Mouse (Mus musculus) lung, adult 2 months (tissue): ENCODE measurements around the gene A930017K11Rik.

Experiments used
- CTCF ChIP-seq: fragments of 200-500 bp; IDR thresholded peaks from 2 replicates; pipeline ENCODE4 v1.5.1; 2011; ENCODE audit warnings: mild to moderate bottlenecking, low read length, control low read depth; ENCODE audit not compliant: insufficient read depth
- POLR2A ChIP-seq: fragments of 200-500 bp; IDR thresholded peaks from 2 replicates; pipeline ENCODE4 v1.6.1; 2011; ENCODE audit warnings: low read depth, mild to moderate bottlenecking, control low read depth, low read length, borderline replicate concordance; ENCODE audit errors: extremely low read depth

DNA sequence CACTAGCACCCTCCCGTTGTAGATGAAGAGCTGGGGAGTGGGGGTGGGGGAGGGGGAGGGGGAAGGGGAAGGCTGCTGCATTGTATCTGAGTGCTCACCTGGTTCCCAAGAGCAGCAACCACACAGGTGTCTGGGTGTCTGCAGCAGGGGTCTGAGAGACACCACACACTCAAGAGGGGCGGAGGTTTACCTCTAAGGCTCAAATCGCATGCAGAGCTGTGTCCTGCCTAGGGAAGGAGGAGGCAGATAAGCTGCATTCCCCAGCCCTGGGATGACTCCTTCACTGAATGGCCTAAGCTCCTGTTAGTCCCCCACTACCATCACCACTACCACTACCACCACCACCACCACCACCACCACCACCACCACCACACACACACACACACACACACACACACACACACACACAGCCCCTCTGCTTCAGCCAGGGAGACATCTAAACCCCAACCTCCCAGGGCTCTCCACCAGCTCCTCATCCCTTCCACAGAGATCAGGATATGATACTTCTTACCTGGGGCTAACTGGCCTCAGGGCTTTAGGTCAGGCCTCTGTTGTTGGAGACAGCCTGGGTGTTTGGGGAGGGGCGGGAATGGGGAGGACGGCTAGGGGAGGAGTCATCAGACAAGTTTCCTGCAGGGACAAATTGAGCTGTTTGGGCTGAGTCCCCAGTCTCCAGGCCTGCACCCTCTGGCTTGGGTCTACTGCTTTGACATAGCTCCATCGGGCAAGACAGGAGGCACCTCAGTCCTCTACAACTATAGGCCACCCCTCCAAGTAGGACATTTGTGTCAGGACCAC lies 7.8 kb downstream of the A930017K11Rik start, which contains the start of the genes Pigq and Nhlrc4:
- TF ChIP-seq POLR2A = no peak
- TF ChIP-seq CTCF = no peak
